ENCODE assay signal across 8 mouse cellular contexts in genomic region chr17:84189127-84189854, GRCm38 (mm10). TPM values are rescaled to one million over a fixed set of nuclear protein-coding genes. Genes with fewer than 3 reads are reported as not detected.
DNase-seq lines count a peak whose midpoint lies in the region; TF ChIP-seq lines count a peak whose summit lies in the region.

No protein-coding gene starts in this region.

- TF ChIP-seq POLR2A in embryonic fibroblast, embryonic 13.5 days (IDR thresholded peaks at IDR 0.05; ENCODE audit: low read depth, low read length), result peak; percentile 41

- peaks cover 6% of the 10 kb centered on the region; the same call in 1 of the 2 replicates for H3K36me3 ChIP-seq in macrophage (ENCODE audit: inconsistent target)

- H3K4me1 ChIP-seq in embryonic fibroblast, embryonic 13.5 days (ENCODE audit: control insufficient read depth, insufficient read depth, low read length), result 0 out of 2 replicates have a peak, but pooled peaks cover 7% of the 10 kb centered on the region

- no peak for TF ChIP-seq CTCF in embryonic fibroblast, embryonic 13.5 days (IDR thresholded peaks at IDR 0.05; ENCODE audit: borderline replicate concordance, insufficient read depth, low read length)

- WGBS in macrophage (ENCODE audit: missing documents), result 54% methylated on average over 4 of the region's 5 CpGs

- DNase-seq in cerebellum, postnatal 14 days, result peak; percentile 24 to 26
- no peak for DNase-seq in cerebellum, postnatal 25 days
- DNase-seq in 416B (ENCODE audit: low read depth) (peak; percentile 32), MN1 (ENCODE audit: low spot score) (no peak)
- peak; percentile 48 for DNase-seq in induced T-regulatory cell, adult 2 months (ENCODE audit: low read depth)
- no peak for DNase-seq in spleen, adult 12 weeks (ENCODE audit: low spot score)

- H3K4me3 ChIP-seq in embryonic fibroblast, embryonic 13.5 days (ENCODE audit: insufficient read depth, low read length), result no peak overlapping the region
- H3K4me3 ChIP-seq in macrophage (ENCODE audit: inconsistent target), result peak overlapping the region; percentile 34; the same call in 1 of the 2 replicates

- no peak overlapping the region for H3K27ac ChIP-seq in embryonic fibroblast, embryonic 13.5 days (ENCODE audit: insufficient read depth, low read length)
- H3K27ac ChIP-seq in macrophage, result peak overlapping the region; percentile 94

- peaks cover 15% of the 10 kb centered on the region for H3K79me2 ChIP-seq in macrophage (ENCODE audit: inconsistent target)

RNA-seq across cellular contexts. Expression of gene Zfp36l2, which starts 1.5 kb away (rescaled TPM):
- 171 and 187 TPM in 2 replicates for polyA plus RNA-seq in embryonic fibroblast, embryonic 13.5 days (2011; ENCODE audit: insufficient read length, low read depth, missing spikeins)
- 100 to 1,000 TPM in 4 of 26 experiments, 10 to 100 TPM in 22; 11.4 to 143 (median 27.8) TPM for total RNA-seq in macrophage (2018; cell fraction: chromatin; rRNA removed)
- 100 to 1,000 TPM in 21 of 26 experiments, 10 to 100 TPM in 5; 24.8 to 255 (median 150) TPM for total RNA-seq in macrophage (2018; cell fraction: cytosol; rRNA removed)
- total RNA-seq in macrophage (2018; cell fraction: nucleus; rRNA removed), result 100 to 1,000 TPM in 9 of 26 experiments, 10 to 100 TPM in 17; 28.0 to 273 (median 87.4) TPM
- polyA plus RNA-seq in macrophage (2018), result 113 to 171 TPM (median 117 TPM) in 3 replicates

Comparison
In these comparisons a context has a peak if more than half of its experiments do, and no peak if none do; other contexts are left out.
1. DNase-seq: peak in cerebellum, postnatal 14 days (2 of 2), 416B (single experiment) and induced T-regulatory cell, adult 2 months (single experiment); none in cerebellum, postnatal 25 days (0 of 2), MN1 (single experiment) and spleen, adult 12 weeks (single experiment).